Mouse (Mus musculus): ENCODE measurements around the gene Plppr2.

- TF ChIP-seq CTCF (IDR thresholded peaks at IDR 0.05; ENCODE audit: low read depth) (no peak), EP300 (optimal IDR thresholded peaks at IDR 0.05) (no peak)
Observed at GRCm38 (mm10) chr9:21976626-21977175, 39.9 kb downstream of the Plppr2 start.
